Mouse (Mus musculus) urinary bladder, postnatal 36 days (tissue): ENCODE measurements around the gene Akip1.

Source experiments
- DNase-seq, 2 experiments: peaks; one replicate each; pipeline ENCODE4 v3.0.0; 2022; ENCODE audit warnings: low spot score in 2 of 2, mixed read lengths in 1 of 2

Akip1 gene

GRCm38 (mm10) chr7:109703190-109704015 is at the start of gene Akip1, which contains the start of gene St5:
Akip1 (plus strand) TSS chr7:109703690.
St5 (minus strand) TSS chr7:109703605.
- peak; percentile 95 to 96 for DNase-seq

- no peak for DNase-seq
Observed at GRCm38 (mm10) chr7:109654871-109655270, 48.6 kb upstream of the Akip1 start.

DNA sequence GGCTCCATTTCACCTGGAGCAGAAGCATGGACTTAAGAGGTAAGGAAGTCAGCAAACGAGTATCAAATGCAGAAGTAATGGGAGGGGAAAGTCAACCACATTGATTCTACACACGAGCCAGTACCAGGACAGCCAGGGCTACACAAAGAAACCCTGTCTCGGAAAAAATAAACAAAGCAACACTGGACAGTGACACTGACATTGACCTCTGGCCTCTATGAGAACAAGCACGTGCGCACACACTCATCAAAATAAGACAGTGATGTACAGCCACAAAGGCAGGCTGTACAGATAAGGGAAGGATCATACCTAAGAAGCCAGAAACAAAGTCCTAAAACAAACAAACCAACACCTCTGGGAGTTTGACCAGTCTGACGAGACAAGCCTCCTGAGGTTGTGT is 45.6 kb upstream of the Akip1 start:
- no peak for DNase-seq

DNA sequence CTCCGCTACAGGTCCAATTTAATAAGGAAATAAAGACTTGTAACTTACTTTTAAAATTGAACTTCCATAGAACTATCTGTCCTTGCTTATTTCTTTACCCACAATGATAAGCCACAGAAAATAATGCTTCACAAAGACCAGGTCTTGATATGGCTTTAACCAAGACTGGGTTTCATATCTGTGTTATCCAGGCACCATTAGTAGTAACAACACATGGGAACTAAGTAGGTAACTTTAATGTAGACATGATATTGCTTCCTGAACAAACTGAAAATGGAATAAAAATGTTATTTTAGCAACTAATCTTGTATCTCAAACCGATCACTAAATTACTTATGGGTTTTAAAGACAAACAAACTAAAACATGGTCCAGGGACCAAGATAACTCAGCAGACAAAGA is 44.2 kb upstream of the Akip1 start:
- DNase-seq, result no peak

- no peak for DNase-seq
Observed at GRCm38 (mm10) chr7:109662626-109663025, 40.9 kb upstream of the Akip1 start.

DNA sequence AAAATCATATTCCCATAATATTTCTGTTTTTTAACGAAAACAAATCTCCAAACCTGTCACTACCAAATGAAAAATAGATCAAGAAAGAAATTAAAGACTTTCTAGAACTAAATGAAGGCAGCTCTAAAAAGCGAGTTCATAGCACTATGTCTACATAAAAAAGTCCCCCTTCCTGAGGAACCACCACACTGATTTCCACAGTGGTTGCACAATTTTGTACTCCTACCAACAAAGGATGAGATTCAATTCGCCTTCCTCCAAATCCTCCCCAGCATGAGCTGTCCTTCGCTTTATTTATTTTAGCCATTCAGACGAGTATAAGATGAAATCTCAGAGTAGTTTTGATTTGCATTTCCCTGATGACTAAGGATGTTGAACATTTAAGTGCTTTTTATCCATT is 36.8 kb upstream of the Akip1 start:
- no peak for DNase-seq

GRCm38 (mm10) chr7:109669426-109670170 is 33.9 kb upstream of the Akip1 start:
- no peak for DNase-seq

DNA sequence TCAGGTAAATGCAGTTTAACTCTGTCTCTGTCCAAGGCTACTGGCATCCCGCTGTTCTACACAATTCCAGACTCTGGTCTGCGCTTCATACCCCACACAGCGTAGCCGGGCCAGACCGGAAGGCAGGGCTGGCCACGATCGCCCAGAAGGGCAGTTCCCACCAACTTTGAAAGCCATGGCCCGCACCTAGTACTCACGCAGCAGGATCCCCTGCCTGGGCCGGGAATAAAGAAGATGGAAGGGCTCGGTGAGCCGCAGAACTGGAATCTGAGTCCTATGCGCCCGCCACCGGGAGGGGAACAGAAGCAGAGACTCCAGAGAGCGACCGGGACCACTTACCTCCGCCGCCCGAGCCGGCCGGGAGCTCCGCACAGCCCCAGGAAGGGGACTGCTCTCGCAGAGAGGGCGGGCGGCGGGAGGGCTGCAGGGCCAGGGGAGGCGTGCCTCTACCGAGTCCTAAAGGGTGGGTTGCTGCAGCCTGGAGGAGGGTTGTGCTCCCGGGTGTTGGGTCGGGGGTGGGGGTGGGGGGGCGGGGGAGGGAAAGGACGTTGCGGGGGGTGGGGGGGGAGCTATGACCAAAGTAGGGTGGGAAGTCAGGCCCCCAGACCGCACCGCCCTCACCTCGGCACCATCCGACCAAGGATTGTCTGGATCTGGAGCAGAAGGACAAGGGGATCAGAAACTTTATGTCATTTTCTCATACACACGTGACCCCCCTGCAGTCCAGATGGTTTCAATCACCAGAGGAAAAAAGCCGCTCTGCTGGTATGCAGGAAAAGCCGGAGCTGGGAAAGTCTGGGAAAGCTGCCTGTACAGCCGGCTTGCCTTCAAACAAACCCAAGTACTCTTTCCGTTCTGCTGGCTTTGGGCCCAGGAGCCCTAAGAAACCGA is 31.7 kb upstream of the Akip1 start:
- DNase-seq, result peak; percentile 42 to 70

DNA sequence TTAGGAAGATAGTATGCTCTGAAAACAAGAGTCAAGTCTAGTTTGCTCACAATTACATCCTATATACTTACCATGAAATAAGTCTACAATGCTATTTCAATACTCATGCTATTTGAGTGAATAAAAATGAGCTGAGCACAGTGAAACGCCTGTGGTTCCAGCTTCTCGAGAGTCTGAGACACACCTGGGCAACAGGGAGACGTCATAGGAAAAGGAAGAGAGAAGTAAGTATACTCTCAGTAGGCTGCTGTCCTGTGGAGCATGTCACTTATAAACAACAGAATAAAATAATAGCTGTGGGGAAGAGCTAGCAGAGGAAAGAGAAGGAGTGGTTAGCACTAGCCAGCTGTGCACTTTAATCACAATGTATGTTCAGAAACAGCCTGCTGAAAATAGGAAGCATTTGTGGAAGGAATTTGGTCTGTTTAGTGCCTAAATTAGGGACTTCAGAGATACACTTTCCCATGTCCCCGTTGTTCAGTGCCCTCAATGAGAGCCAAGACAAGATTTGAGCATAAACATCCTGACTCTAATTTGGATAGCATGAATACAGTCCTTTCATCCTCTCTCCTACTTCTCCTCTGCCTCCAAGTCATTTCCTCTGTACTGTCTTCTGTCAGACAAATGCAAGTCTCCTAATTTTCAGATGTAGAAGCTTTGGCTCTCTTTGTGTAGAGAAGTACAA is 28.4 kb upstream of the Akip1 start:
- DNase-seq, result no peak

GRCm38 (mm10) chr7:109680284-109680683 is 23.2 kb upstream of the Akip1 start:
- DNase-seq, result no peak

- DNase-seq, result no peak
Observed at GRCm38 (mm10) chr7:109680879-109681278, 22.6 kb upstream of the Akip1 start.

- no peak for DNase-seq
Observed at GRCm38 (mm10) chr7:109686585-109687128, 16.8 kb upstream of the Akip1 start.

GRCm38 (mm10) chr7:109690101-109690500 is 13.4 kb upstream of the Akip1 start:
- DNase-seq, result no peak

- no peak for DNase-seq
Observed at GRCm38 (mm10) chr7:109690961-109691360, 12.5 kb upstream of the Akip1 start.

DNA sequence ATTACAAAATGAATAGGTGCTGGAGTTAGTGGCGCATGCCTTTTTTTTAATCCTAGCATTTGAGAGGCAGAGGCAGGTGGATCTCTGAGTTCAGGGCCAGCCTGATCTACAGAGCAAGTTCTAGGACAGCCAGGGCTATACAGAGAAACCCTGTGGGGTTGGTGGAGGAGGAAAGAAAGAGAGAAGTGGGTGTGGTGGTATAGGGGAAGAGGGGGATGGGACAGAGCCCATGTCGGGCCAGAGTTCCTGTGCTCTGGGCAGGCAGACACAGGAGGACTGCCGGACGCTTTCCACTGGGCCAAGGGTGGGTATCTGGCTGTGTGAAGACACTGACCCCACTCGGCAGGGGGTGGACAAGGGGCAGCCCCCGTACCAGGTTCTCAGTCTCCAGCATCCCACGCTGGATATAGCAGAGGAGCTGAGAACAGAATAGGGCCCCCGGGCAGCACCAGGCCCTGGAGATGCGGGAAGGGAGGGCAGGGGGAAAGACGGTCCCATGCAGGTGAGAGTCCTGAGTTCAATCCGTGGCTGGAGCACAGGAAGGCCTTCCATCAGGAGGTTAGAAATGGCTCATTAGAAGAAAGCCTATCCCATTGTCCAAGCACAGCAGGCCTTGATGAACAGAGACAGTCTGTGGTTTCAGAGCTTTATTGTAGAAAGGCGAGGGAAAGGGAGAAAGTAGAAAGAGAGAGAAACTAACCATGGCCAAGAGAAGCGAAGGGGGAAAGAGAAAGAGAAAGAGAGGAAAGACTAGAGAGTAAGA is 8.7 kb upstream of the Akip1 start:
- no peak for DNase-seq

GRCm38 (mm10) chr7:109695339-109695726 is 8.2 kb upstream of the Akip1 start:
- no peak for DNase-seq

GRCm38 (mm10) chr7:109700213-109700612 is 3.3 kb upstream of the Akip1 start:
- DNase-seq, result no peak

DNA sequence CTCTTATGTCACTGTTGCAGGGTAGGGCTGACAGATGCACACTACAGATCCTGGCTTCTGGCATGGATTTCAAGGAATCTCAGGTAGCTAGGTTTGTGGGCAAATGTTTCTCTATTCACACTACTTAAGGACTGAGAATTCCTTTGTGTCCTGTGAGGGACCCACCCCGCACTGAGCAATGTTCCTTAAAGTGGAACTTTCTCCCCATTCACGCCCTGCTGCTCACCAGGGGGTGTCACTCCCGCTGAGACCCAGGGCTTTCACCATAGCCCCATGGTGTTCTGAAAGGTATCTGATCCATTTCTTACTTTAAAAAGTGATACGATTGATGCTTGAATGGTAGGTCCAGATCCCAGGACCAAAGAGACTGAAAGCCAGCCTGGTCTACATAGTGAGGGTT is 769 bp upstream of the Akip1 start:
- no peak for DNase-seq

DNA sequence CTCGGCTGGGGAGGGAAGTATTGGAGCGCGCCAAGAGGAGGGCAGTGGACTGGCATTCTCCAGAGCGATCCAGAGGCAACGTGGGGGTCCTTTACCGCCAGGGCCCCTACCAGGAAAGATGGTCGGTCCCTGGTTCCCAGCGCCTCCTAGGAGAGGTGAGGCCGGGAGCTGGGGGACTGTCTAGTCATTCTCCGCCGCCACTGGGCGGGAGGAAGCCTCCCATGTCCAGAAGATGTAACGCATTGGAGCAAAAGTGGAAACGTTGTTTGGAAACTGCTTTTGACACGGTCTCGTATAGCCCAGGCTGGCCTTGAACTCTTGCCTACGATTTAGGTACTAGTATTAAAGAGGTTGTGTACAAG is 507 bp downstream of the Akip1 start:
- no peak for DNase-seq

DNA sequence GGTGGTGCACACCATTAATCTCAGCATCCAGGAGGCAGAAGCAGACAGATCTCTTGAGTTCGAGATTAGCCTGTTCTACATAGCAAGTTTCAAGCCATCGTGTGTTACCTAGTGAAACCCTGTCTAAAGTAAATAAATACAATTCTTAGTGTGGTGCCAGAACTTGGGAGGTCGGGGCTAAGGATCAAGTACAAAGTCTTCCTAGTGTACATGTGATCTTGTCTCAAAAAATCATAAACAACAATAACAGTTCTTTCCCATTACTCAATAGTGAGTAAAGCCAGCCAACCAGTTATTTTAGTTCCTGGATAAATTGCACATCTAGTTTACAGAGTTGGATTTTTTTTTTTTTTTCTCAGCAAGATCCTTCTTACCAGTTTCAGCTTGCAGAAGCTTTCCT is 971 bp downstream of the Akip1 start:
- no peak for DNase-seq
